In genomic region chr8:94801293-94802095, GRCm38 (mm10) we compare ENCODE assay signal across 9 mouse cellular contexts. TPM values are rescaled to one million over a fixed set of nuclear protein-coding genes. Genes with fewer than 3 reads are reported as not detected.
DNase-seq lines count a peak whose midpoint lies in the region; ATAC-seq lines count a peak whose summit lies in the region.
"Had no signal": no experiment of that assay in that cellular context is flagged by ENCODE, and none has a peak within 500 bp of the region (broad histone marks: within the 10 kb centered on the region; RNA-seq: fewer than 3 reads in every experiment).

No protein-coding gene starts in this region.

- H3K9me3 ChIP-seq in hindbrain, embryonic 10.5 days = no peaks in the 10 kb centered on the region
- no peaks in the 10 kb centered on the region for H3K9me3 ChIP-seq in hindbrain, embryonic 16.5 days (ENCODE audit: control insufficient read depth, low read length)
- H3K9me3 ChIP-seq: neural tube, embryonic 13.5 days had no signal

- H3K36me3 ChIP-seq in hindbrain, embryonic 10.5 days = no peaks in the 10 kb centered on the region
- H3K36me3 ChIP-seq in hindbrain, embryonic 16.5 days (ENCODE audit: control insufficient read depth, insufficient read depth, low read length) = no peaks in the 10 kb centered on the region
- H3K36me3 ChIP-seq: neural tube, embryonic 13.5 days had no signal

- 46% methylated on average over 14 of the region's 14 CpGs for WGBS in hindbrain, embryonic 10.5 days
- WGBS in hindbrain, embryonic 16.5 days = 42% methylated on average over 14 of the region's 14 CpGs

- H3K4me3 ChIP-seq in hindbrain, embryonic 10.5 days = no peak overlapping the region
- H3K4me3 ChIP-seq in hindbrain, embryonic 16.5 days (ENCODE audit: low read length) = no peak overlapping the region
- H3K4me3 ChIP-seq: neural tube, embryonic 13.5 days had no signal

- DNase-seq in hindbrain, embryonic 10.5 days (ENCODE audit: low spot score) = peak; percentile 38
- DNase-seq in R1 (ENCODE audit: low read depth, low spot score) = peak; percentile 77
- peak; percentile 56 to 71 for DNase-seq in cerebellum, postnatal 14 days
- DNase-seq in kidney, adult 9 months = peak; percentile 72
- peak; percentile 63 for DNase-seq in lung, postnatal 25 days (ENCODE audit: low spot score)
- no peak for DNase-seq in thymus, postnatal 0 days (ENCODE audit: low spot score)
- no peak for DNase-seq in urinary bladder, adult 2 months (ENCODE audit: low spot score)

- H3K27ac ChIP-seq in hindbrain, embryonic 10.5 days = no peak overlapping the region
- no peak overlapping the region for H3K27ac ChIP-seq in hindbrain, embryonic 16.5 days (ENCODE audit: low read depth, low read length)
- H3K27ac ChIP-seq: neural tube, embryonic 13.5 days had no signal

- no peak for ATAC-seq in hindbrain, embryonic 16.5 days

- peaks cover 8% of the 10 kb centered on the region; the same call in 1 of the 2 replicates for H3K4me1 ChIP-seq in hindbrain, embryonic 10.5 days (replicated peaks)
- no peaks in the 10 kb centered on the region for H3K4me1 ChIP-seq in hindbrain, embryonic 16.5 days (ENCODE audit: control insufficient read depth, insufficient read depth, low read depth, low read length)

- H3K9ac ChIP-seq in hindbrain, embryonic 16.5 days (ENCODE audit: low read depth, low read length) = no peak overlapping the region
- H3K9ac ChIP-seq: neural tube, embryonic 13.5 days had no signal

- H3K27me3 ChIP-seq in hindbrain, embryonic 10.5 days (ENCODE audit: insufficient read depth, poor library complexity, severe bottlenecking) = peaks cover 3% of the 10 kb centered on the region; the same call in 1 of the 2 replicates
- H3K27me3 ChIP-seq in hindbrain, embryonic 16.5 days (replicated peaks; ENCODE audit: control insufficient read depth, insufficient read depth, low read length) = no peaks in the 10 kb centered on the region
- H3K27me3 ChIP-seq: neural tube, embryonic 13.5 days had no signal

- H3K4me2 ChIP-seq in hindbrain, embryonic 16.5 days (ENCODE audit: low read length) = no peak overlapping the region
- H3K4me2 ChIP-seq: neural tube, embryonic 13.5 days had no signal

RNA-seq across cellular contexts. Expression of gene Ccl17, which starts 8.8 kb away (rescaled TPM):
- not detected in 2 replicates for polyA plus RNA-seq in hindbrain, embryonic 10.5 days (2016; fragmentation: Nextera tagmentation; extraction: Ambion mirVana)
- polyA plus RNA-seq in hindbrain, embryonic 16.5 days (2015; fragmentation: Nextera tagmentation; extraction: Ambion mirVana) = 0.79 and 0.80 TPM in 2 replicates
- 23.8 and 28.6 TPM in 2 replicates for polyA plus RNA-seq in thymus, postnatal 0 days (2015; fragmentation: Nextera tagmentation; extraction: Ambion mirVana)
- 2.3 and 4.0 TPM in 2 replicates for polyA plus RNA-seq in urinary bladder, adult 2 months (2012; rRNA removed)
- polyA plus RNA-seq: neural tube, embryonic 13.5 days had no signal

RNA-seq across cellular contexts. Expression of gene Cx3cl1, which starts 29.7 kb away (rescaled TPM):
- 12.2 and 13.3 TPM in 2 replicates for polyA plus RNA-seq in hindbrain, embryonic 10.5 days (2016; fragmentation: Nextera tagmentation; extraction: Ambion mirVana)
- polyA plus RNA-seq in hindbrain, embryonic 16.5 days (2015; fragmentation: Nextera tagmentation; extraction: Ambion mirVana) = 61.2 and 62.0 TPM in 2 replicates
- polyA plus RNA-seq in thymus, postnatal 0 days (2015; fragmentation: Nextera tagmentation; extraction: Ambion mirVana) = 5.6 and 9.6 TPM in 2 replicates
- polyA plus RNA-seq in urinary bladder, adult 2 months (2012; rRNA removed) = 20.6 and 27.3 TPM in 2 replicates

RNA-seq across cellular contexts. Expression of gene Coq9, which starts 36.6 kb away (rescaled TPM):
- 52.2 and 52.3 TPM in 2 replicates for polyA plus RNA-seq in hindbrain, embryonic 10.5 days (2016; fragmentation: Nextera tagmentation; extraction: Ambion mirVana)
- polyA plus RNA-seq in hindbrain, embryonic 16.5 days (2015; fragmentation: Nextera tagmentation; extraction: Ambion mirVana) = 67.7 and 69.8 TPM in 2 replicates
- 45.5 and 48.3 TPM in 2 replicates for polyA plus RNA-seq in thymus, postnatal 0 days (2015; fragmentation: Nextera tagmentation; extraction: Ambion mirVana)
- polyA plus RNA-seq in urinary bladder, adult 2 months (2012; rRNA removed) = 62.3 and 72.1 TPM in 2 replicates

RNA-seq across cellular contexts. Expression of gene Ciapin1, which starts 36.7 kb away (rescaled TPM):
- 181 and 194 TPM in 2 replicates for polyA plus RNA-seq in hindbrain, embryonic 10.5 days (2016; fragmentation: Nextera tagmentation; extraction: Ambion mirVana)
- polyA plus RNA-seq in hindbrain, embryonic 16.5 days (2015; fragmentation: Nextera tagmentation; extraction: Ambion mirVana) = 190 and 191 TPM in 2 replicates
- 103 and 112 TPM in 2 replicates for polyA plus RNA-seq in thymus, postnatal 0 days (2015; fragmentation: Nextera tagmentation; extraction: Ambion mirVana)
- polyA plus RNA-seq in urinary bladder, adult 2 months (2012; rRNA removed) = 22.0 and 27.7 TPM in 2 replicates

RNA-seq across cellular contexts. Expression of gene Polr2c, which starts 55.8 kb away (rescaled TPM):
- polyA plus RNA-seq in hindbrain, embryonic 10.5 days (2016; fragmentation: Nextera tagmentation; extraction: Ambion mirVana) = 154 and 169 TPM in 2 replicates
- polyA plus RNA-seq in hindbrain, embryonic 16.5 days (2015; fragmentation: Nextera tagmentation; extraction: Ambion mirVana) = 109 and 119 TPM in 2 replicates
- 139 and 145 TPM in 2 replicates for polyA plus RNA-seq in thymus, postnatal 0 days (2015; fragmentation: Nextera tagmentation; extraction: Ambion mirVana)
- polyA plus RNA-seq in urinary bladder, adult 2 months (2012; rRNA removed) = 89.5 and 99.2 TPM in 2 replicates

Comparison
In these comparisons a context has a peak if more than half of its experiments do, and no peak if none do; other contexts are left out.
1. DNase-seq: peak in hindbrain, embryonic 10.5 days (single experiment), R1 (single experiment), cerebellum, postnatal 14 days (2 of 2), kidney, adult 9 months (single experiment) and lung, postnatal 25 days (single experiment); none in thymus, postnatal 0 days (single experiment) and urinary bladder, adult 2 months (single experiment).